Mouse (Mus musculus) hindbrain, embryonic 13.5 days (tissue): ENCODE measurements around the gene BC067074. TPM values are rescaled to one million over a fixed set of nuclear protein-coding genes. Genes with fewer than 3 reads are reported as not detected.

Source experiments
- ATAC-seq: fragments of 200-750 bp; cut with Nextera tagmentation; 2 replicates; pipeline ENCODE4 v1.8.0; 2017; ENCODE audit warnings: moderate TSS enrichment; ENCODE audit not compliant: low FRiP score
- H3K27ac ChIP-seq: fragments of 300-500 bp; sonication (generic); 2 replicates; pipeline ENCODE4 v1.5.1; 2015; ENCODE audit warnings: inconsistent platforms, mild to moderate bottlenecking, moderate library complexity
- H3K27me3 ChIP-seq: fragments of 300-500 bp; sonication (generic); 2 replicates; pipeline ENCODE4 v1.6.1; 2015; ENCODE audit warnings: mild to moderate bottlenecking, inconsistent platforms
- H3K36me3 ChIP-seq: fragments of 300-500 bp; sonication (generic); 2 replicates; pipeline ENCODE4 v1.6.1; 2015; ENCODE audit warnings: mild to moderate bottlenecking, inconsistent platforms
- H3K4me1 ChIP-seq: fragments of 300-500 bp; sonication (generic); replicated peaks from 2 replicates; pipeline ENCODE4 v1.6.1; 2015; ENCODE audit warnings: inconsistent platforms
- H3K4me2 ChIP-seq: fragments of 300-500 bp; sonication (generic); 2 replicates; pipeline ENCODE4 v1.6.1; 2015; ENCODE audit warnings: inconsistent platforms, mild to moderate bottlenecking, moderate library complexity
- H3K4me3 ChIP-seq: fragments of 300-500 bp; sonication (generic); 2 replicates; pipeline ENCODE4 v1.5.1; 2015; ENCODE audit warnings: mild to moderate bottlenecking, inconsistent platforms
- H3K9ac ChIP-seq: fragments of 300-500 bp; sonication (generic); 2 replicates; pipeline ENCODE4 v1.6.1; 2015; ENCODE audit warnings: mild to moderate bottlenecking, inconsistent platforms
- H3K9me3 ChIP-seq: fragments of 300-500 bp; sonication (generic); 2 replicates; pipeline ENCODE4 v1.6.1; 2016; ENCODE audit warnings: inconsistent platforms
- WGBS: fragments of 180-500 bp; shearing (Covaris S2); methylation state at CpG from one replicate; pipeline ENCODE4 v1.1.7; 2015; 5-methylcytosine and 5-hydroxymethylcytosine counted together
- polyA plus RNA-seq: library from polyadenylated mRNA; unstranded; fragments of >200 nt; fragmentation: Nextera tagmentation; extraction: Ambion mirVana; gene quantifications from 2 replicates; pipeline ENCODE4 v1.2.1, GENCODE M21; 2015

BC067074 gene
- polyA plus RNA-seq, 1 experiment from 2014 or later, result 0.96 TPM

- H3K4me2 ChIP-seq, result no peak overlapping the region
- no peaks in the 10 kb centered on the region for H3K36me3 ChIP-seq
- no peaks in the 10 kb centered on the region for H3K9me3 ChIP-seq
- no peak overlapping the region for H3K9ac ChIP-seq
- no peaks in the 10 kb centered on the region for H3K27me3 ChIP-seq
- H3K27ac ChIP-seq, result no peak overlapping the region
- 97% methylated on average over 4 of the region's 4 CpGs for WGBS
- ATAC-seq, result no peak
- H3K4me1 ChIP-seq, result no peaks in the 10 kb centered on the region
- no peak overlapping the region for H3K4me3 ChIP-seq
These were observed 132.9 kb downstream of the BC067074 start for GRCm38 (mm10) chr13:113425907-113426306.

Other genes starting within 250 kb of the BC067074 start
- gene Gpx8, start 246.7 kb upstream of the BC067074 start, polyA plus RNA-seq, result 78.5 and 78.6 TPM in 2 replicates
- not detected in 2 replicates for gene Gzma, start 192.2 kb upstream of the BC067074 start, polyA plus RNA-seq
- gene Esm1, start 83.5 kb upstream of the BC067074 start, polyA plus RNA-seq, result 1.5 and 1.8 TPM in 2 replicates
- gene Gzmk, start 67.3 kb upstream of the BC067074 start, polyA plus RNA-seq, result not detected in 2 replicates